Mouse (Mus musculus) neural tube, embryonic 11.5 days (tissue): ENCODE results near the gene Theg. TPM values are rescaled to one million over a fixed set of nuclear protein-coding genes. Genes with fewer than 3 reads are reported as not detected.

Source experiments
- microRNA-seq: library from miRNA; unstranded; fragments of <30 nt; microRNA quantifications from one replicate; pipeline ENCODE4, GENCODE M21; 2016
- polyA plus RNA-seq: library from polyadenylated mRNA; unstranded; fragments of >200 nt; fragmentation: Nextera tagmentation; extraction: Ambion mirVana; gene quantifications from 2 replicates; pipeline ENCODE4 v1.2.1, GENCODE M21; 2014

Theg gene
- polyA plus RNA-seq, 1 experiment from 2014 or later = not detected

Small RNA genes within 50 kb of the gene (microRNA-seq; reads per million reads assigned to microRNA genes)
- not detected for gene Mir6909

Other genes with a start within 250 kb of the Theg start
- not detected in 2 replicates for gene Vmn2r82, start 230.8 kb downstream of the Theg start, polyA plus RNA-seq
- not detected in 2 replicates for gene Vmn2r83, start 118.6 kb downstream of the Theg start, polyA plus RNA-seq
- 21.2 and 23.2 TPM in 2 replicates for gene Plpp2, start 53.5 kb downstream of the Theg start, polyA plus RNA-seq
- gene Mier2, start 32.1 kb downstream of the Theg start, polyA plus RNA-seq = 50.8 and 58.2 TPM in 2 replicates
- 0.08 TPM in 1 of 2 replicates, not detected in the other for gene C2cd4c, start 26.7 kb upstream of the Theg start, polyA plus RNA-seq
- 17.2 and 23.1 TPM in 2 replicates for gene Shc2, start 50.6 kb upstream of the Theg start, polyA plus RNA-seq
- gene Odf3l2, start 58.4 kb upstream of the Theg start, polyA plus RNA-seq = not detected in 2 replicates
- 1.5 and 2.5 TPM in 2 replicates for gene Madcam1, start 77.2 kb upstream of the Theg start, polyA plus RNA-seq
- 71.2 and 78.7 TPM in 2 replicates for gene Tpgs1, start 82.0 kb upstream of the Theg start, polyA plus RNA-seq
- 165 and 168 TPM in 2 replicates for gene Cdc34, start 94.9 kb upstream of the Theg start, polyA plus RNA-seq
- gene Gzmm, start 101.7 kb upstream of the Theg start, polyA plus RNA-seq = 0.57 and 0.62 TPM in 2 replicates
- 591 and 595 TPM in 2 replicates for gene Bsg, start 117.2 kb upstream of the Theg start, polyA plus RNA-seq
- 0.28 and 0.57 TPM in 2 replicates for gene Hcn2, start 129.3 kb upstream of the Theg start, polyA plus RNA-seq
- 29.5 and 34.1 TPM in 2 replicates for gene Polrmt, start 159.2 kb upstream of the Theg start, polyA plus RNA-seq
- 0.20 and 0.84 TPM in 2 replicates for gene Fgf22, start 167.7 kb upstream of the Theg start, polyA plus RNA-seq
- 99.7 and 101 TPM in 2 replicates for gene Rnf126, start 179.6 kb upstream of the Theg start, polyA plus RNA-seq
- gene Fstl3, start 189.9 kb upstream of the Theg start, polyA plus RNA-seq = 1.3 and 1.7 TPM in 2 replicates
- 0.23 TPM in 1 of 2 replicates, not detected in the other for gene Prss57, start 203.6 kb upstream of the Theg start, polyA plus RNA-seq
- 150 and 155 TPM in 2 replicates for gene Palm, start 206.2 kb upstream of the Theg start, polyA plus RNA-seq
- gene Misp, start 233.7 kb upstream of the Theg start, polyA plus RNA-seq = 0.77 and 1.6 TPM in 2 replicates